Mouse (Mus musculus): ENCODE measurements around the gene Snrpa1. TPM values are rescaled to one million over a fixed set of nuclear protein-coding genes. Genes with fewer than 3 reads are reported as not detected.
A peak's percentile ranks its signal among the peaks of the same experiment; 100 is the strongest.

Snrpa1 gene
- 10 to 100 TPM in 25 of 26 experiments, 1 to 10 TPM in 1; 9.0 to 57.9 (median 31.0) TPM for total RNA-seq (2018; cell fraction: chromatin; rRNA removed)
- 10 to 100 TPM; 18.1 to 43.4 (median 27.6) TPM for total RNA-seq (2018; cell fraction: cytosol; rRNA removed)
- 10 to 100 TPM; 12.4 to 48.7 (median 20.8) TPM for total RNA-seq (2018; cell fraction: nucleus; rRNA removed)
- polyA plus RNA-seq (2018): 20.5 to 65.1 TPM (median 22.8 TPM) in 3 replicates

- Histone ChIP-seq H3K4me3 (ENCODE audit: inconsistent target) (peak within 1 kb of the TSS; percentile 88), H3K27ac (peak within 1 kb of the TSS; percentile 38; the same call in 1 of the 2 replicates), H3K36me3 (ENCODE audit: inconsistent target) (no peaks in the 10 kb centered on the region), H3K79me2 (ENCODE audit: inconsistent target) (peaks cover 29% of the 10 kb centered on the region)
- 80% methylated on average over 1 of the region's 1 CpGs for WGBS (ENCODE audit: missing documents)
Observed at GRCm38 (mm10) chr7:66058703-66059102, at the start of gene Snrpa1. Gene Snrpa1 (plus strand): TSS chr7:66059003.

GRCm38 (mm10) chr7:66010518-66010917 lies 48.3 kb upstream of the Snrpa1 start:
- WGBS (ENCODE audit: missing documents): 76% methylated on average over 6 of the region's 6 CpGs
- Histone ChIP-seq H3K36me3 (ENCODE audit: inconsistent target) (no peaks in the 10 kb centered on the region), H3K27ac (no peak overlapping the region), H3K4me3 (ENCODE audit: inconsistent target) (no peak overlapping the region), H3K79me2 (ENCODE audit: inconsistent target) (no peaks in the 10 kb centered on the region)

- WGBS (ENCODE audit: missing documents): 93% methylated on average over 2 of the region's 2 CpGs
Observed at GRCm38 (mm10) chr7:66027747-66028146, 31.1 kb upstream of the Snrpa1 start.

GRCm38 (mm10) chr7:66028766-66029512 lies 29.9 kb upstream of the Snrpa1 start:
- no peaks in the 10 kb centered on the region for H3K79me2 ChIP-seq (ENCODE audit: inconsistent target)
- H3K36me3 ChIP-seq (ENCODE audit: inconsistent target): no peaks in the 10 kb centered on the region
- H3K4me3 ChIP-seq (ENCODE audit: inconsistent target): no peak overlapping the region
- WGBS (ENCODE audit: missing documents): 89% methylated on average over 6 of the region's 6 CpGs
- no peak overlapping the region for H3K27ac ChIP-seq

More at GRCm38 (mm10) chr7:66027747-66028146, 31.1 kb upstream of the Snrpa1 start:
- Histone ChIP-seq H3K36me3 (ENCODE audit: inconsistent target) (no peaks in the 10 kb centered on the region), H3K4me3 (ENCODE audit: inconsistent target) (no peak overlapping the region), H3K79me2 (ENCODE audit: inconsistent target) (no peaks in the 10 kb centered on the region), H3K27ac (no peak overlapping the region)

- Histone ChIP-seq H3K27ac (no peak overlapping the region), H3K4me3 (ENCODE audit: inconsistent target) (no peak overlapping the region), H3K36me3 (ENCODE audit: inconsistent target) (no peaks in the 10 kb centered on the region), H3K79me2 (ENCODE audit: inconsistent target) (no peaks in the 10 kb centered on the region)
- WGBS (ENCODE audit: missing documents): 43% methylated on average over 8 of the region's 8 CpGs
Observed at GRCm38 (mm10) chr7:66036809-66037208, 22.0 kb upstream of the Snrpa1 start.

GRCm38 (mm10) chr7:66038261-66038660 lies 20.5 kb upstream of the Snrpa1 start:
- WGBS (ENCODE audit: missing documents): 77% methylated on average over 3 of the region's 3 CpGs
- Histone ChIP-seq H3K79me2 (ENCODE audit: inconsistent target) (no peaks in the 10 kb centered on the region), H3K27ac (no peak overlapping the region), H3K4me3 (ENCODE audit: inconsistent target) (no peak overlapping the region), H3K36me3 (ENCODE audit: inconsistent target) (no peaks in the 10 kb centered on the region)

- Histone ChIP-seq H3K4me3 (ENCODE audit: inconsistent target) (no peak overlapping the region), H3K79me2 (ENCODE audit: inconsistent target) (no peaks in the 10 kb centered on the region), H3K27ac (no peak overlapping the region), H3K36me3 (ENCODE audit: inconsistent target) (no peaks in the 10 kb centered on the region)
- WGBS (ENCODE audit: missing documents): 10% methylated on average over 11 of the region's 11 CpGs
Observed at GRCm38 (mm10) chr7:66038730-66039129, 20.1 kb upstream of the Snrpa1 start.

- Histone ChIP-seq H3K27ac (no peak overlapping the region), H3K79me2 (ENCODE audit: inconsistent target) (no peaks in the 10 kb centered on the region)
- 90% methylated on average over 18 of the region's 18 CpGs for WGBS (ENCODE audit: missing documents)
Observed at GRCm38 (mm10) chr7:66040026-66040814, 18.6 kb upstream of the Snrpa1 start.

GRCm38 (mm10) chr7:66043552-66044459 lies 15.0 kb upstream of the Snrpa1 start, which contains the start of gene Gm45213:
Gene Gm45213 (plus strand): TSS chr7:66043602.
- H3K4me3 ChIP-seq (ENCODE audit: inconsistent target): no peak within 1 kb of the TSS
- no peaks in the 10 kb centered on the region for H3K36me3 ChIP-seq (ENCODE audit: inconsistent target)
- WGBS (ENCODE audit: missing documents): 49% methylated on average over 10 of the region's 10 CpGs
- H3K79me2 ChIP-seq (ENCODE audit: inconsistent target): no peaks in the 10 kb centered on the region
- H3K27ac ChIP-seq: no peak within 1 kb of the TSS

More at GRCm38 (mm10) chr7:66040026-66040814, 18.6 kb upstream of the Snrpa1 start:
- no peak overlapping the region for H3K4me3 ChIP-seq (ENCODE audit: inconsistent target)
- H3K36me3 ChIP-seq (ENCODE audit: inconsistent target): no peaks in the 10 kb centered on the region

GRCm38 (mm10) chr7:66044617-66045016 lies 14.2 kb upstream of the Snrpa1 start:
- no peak overlapping the region for H3K27ac ChIP-seq
- no peaks in the 10 kb centered on the region for H3K36me3 ChIP-seq (ENCODE audit: inconsistent target)
- 65% methylated on average over 9 of the region's 9 CpGs for WGBS (ENCODE audit: missing documents)
- no peaks in the 10 kb centered on the region for H3K79me2 ChIP-seq (ENCODE audit: inconsistent target)
- no peak overlapping the region for H3K4me3 ChIP-seq (ENCODE audit: inconsistent target)

- Histone ChIP-seq H3K36me3 (ENCODE audit: inconsistent target) (no peaks in the 10 kb centered on the region), H3K79me2 (ENCODE audit: inconsistent target) (no peaks in the 10 kb centered on the region), H3K4me3 (ENCODE audit: inconsistent target) (no peak overlapping the region), H3K27ac (no peak overlapping the region)
- 88% methylated on average over 17 of the region's 17 CpGs for WGBS (ENCODE audit: missing documents)
Observed at GRCm38 (mm10) chr7:66046921-66047918, 11.6 kb upstream of the Snrpa1 start.

- WGBS (ENCODE audit: missing documents): 96% methylated on average over 4 of the region's 4 CpGs
- no peak overlapping the region for H3K27ac ChIP-seq
- no peaks in the 10 kb centered on the region for H3K36me3 ChIP-seq (ENCODE audit: inconsistent target)
- no peaks in the 10 kb centered on the region for H3K79me2 ChIP-seq (ENCODE audit: inconsistent target)
- H3K4me3 ChIP-seq (ENCODE audit: inconsistent target): no peak overlapping the region
Observed at GRCm38 (mm10) chr7:66047975-66048374, 10.8 kb upstream of the Snrpa1 start.
